Mouse (Mus musculus) splenic B cell, adult 2 months (primary cell): Measurements from ENCODE around the gene Cox20.
"Not testable (repeated sequence)": the region's sequence is repeated elsewhere in the genome, so short reads cannot be mapped to it uniquely, and the experiment has no call there.

ENCODE experiments used
- DNase-seq: peaks from one replicate; pipeline ENCODE4 v3.0.0-alpha.2; 2011; ENCODE audit warnings: low read depth, low spot score
- H3K27me3 ChIP-seq: 2 replicates; pipeline ENCODE4 v1.6.1; 2012; ENCODE audit warnings: mild to moderate bottlenecking, low read length, moderate library complexity, mixed read lengths; ENCODE audit not compliant: control insufficient read depth, poor library complexity, insufficient read depth, severe bottlenecking
- H3K36me3 ChIP-seq: 2 replicates; pipeline ENCODE4 v1.6.1; 2012; ENCODE audit warnings: mild to moderate bottlenecking, low read length, moderate library complexity, mixed read lengths; ENCODE audit not compliant: control insufficient read depth, poor library complexity, insufficient read depth, severe bottlenecking

The Cox20 gene

DNA sequence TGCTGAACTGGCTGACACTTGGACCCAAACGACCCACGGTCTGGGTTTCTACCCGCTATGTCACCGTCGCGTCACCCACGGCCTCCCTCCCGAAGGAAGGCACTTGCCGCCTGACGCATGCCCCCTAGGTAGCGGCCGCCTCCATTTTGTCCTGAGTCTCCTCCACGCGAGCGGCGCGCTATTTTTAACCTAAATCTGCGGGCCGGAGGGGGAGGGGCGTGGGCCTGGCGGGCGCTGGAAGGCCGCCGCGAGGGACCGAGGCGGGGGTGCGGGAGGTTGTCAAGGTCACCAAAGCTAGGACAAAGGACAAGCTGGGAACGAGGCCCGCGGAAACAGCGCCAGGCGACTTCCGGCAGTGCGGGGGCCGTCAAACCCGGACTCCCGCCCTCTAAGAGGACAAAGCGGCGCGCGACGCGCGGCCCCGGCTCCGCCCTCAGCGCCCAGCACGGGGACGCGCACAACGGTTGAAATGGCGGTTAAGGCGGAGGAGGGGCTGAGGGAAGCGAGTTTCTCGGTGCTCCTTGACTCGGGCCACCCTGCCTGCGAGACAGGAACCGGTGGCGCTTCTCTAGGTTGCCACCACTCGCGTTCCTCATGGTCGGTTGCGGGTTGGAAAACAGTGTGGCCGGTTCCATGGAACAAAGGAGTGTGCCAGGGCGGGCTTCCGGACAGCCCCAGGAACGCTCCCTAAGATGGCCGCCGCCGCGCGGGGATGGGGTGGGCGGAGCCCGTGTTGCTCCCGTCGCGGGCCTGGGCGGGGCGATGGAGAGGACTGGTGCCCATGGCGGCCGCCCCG lies at the start of gene Cox20:
Cox20 (plus strand) TSS at position 742 of the 796 bp plus-strand sequence.
- peak; percentile 96 for DNase-seq

DNA sequence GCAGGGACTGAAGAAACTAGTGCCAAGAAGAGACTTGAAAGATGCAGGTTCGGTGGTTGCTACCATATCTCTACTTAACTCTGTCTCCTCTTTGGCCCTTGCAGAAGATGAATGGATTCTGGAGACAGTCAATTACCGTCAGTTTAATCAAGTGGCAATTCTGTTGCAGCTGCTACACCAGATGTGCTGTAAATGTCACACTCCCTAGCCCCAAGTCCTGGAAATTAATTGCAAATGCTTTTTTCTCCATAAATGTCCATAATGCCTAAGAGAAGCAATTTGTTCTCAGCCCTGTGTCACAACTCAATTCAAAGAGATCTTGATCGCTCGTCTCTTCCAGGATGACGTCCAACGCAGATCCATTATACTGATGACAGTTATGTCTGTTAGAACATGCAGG lies 48.3 kb upstream of the Cox20 start:
- H3K27me3 ChIP-seq = no peaks in the 10 kb centered on the region
- H3K36me3 ChIP-seq = no peaks in the 10 kb centered on the region
- no peak for DNase-seq

More for the DNA sequence above, at the start of gene Cox20:
- Histone ChIP-seq H3K27me3 (no peaks in the 10 kb centered on the region; the same call in 1 of the 2 replicates), H3K36me3 (peaks cover 10% of the 10 kb centered on the region; the same call in 1 of the 2 replicates)

DNA sequence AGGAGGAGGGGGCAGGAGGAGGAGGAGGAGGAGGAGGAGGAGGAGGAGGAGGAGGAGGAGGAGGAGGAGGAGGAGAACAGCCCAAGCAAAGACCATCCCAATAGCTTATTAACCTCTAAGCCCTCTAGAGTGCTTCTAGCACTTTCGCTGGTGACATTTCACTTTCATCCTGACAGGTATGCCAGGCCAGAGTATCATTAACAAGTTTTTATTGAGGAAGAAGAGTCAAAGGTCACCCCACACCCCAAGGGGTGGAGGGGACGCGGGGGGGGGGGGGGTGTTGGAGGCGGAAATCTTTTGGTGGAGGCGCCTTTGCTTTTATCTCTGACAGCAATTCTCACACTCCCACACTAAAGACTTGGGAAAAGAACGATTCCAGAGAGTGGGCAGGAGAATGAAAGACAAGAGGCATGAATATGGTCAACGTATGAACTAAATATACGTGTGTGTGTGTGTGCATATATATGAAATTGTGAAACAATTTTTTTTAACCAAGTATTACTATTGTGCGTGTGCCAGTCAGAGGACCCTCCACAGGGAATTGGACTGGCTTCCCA lies 43.7 kb upstream of the Cox20 start:
- DNase-seq = no peak
- no peaks in the 10 kb centered on the region for H3K36me3 ChIP-seq

DNA sequence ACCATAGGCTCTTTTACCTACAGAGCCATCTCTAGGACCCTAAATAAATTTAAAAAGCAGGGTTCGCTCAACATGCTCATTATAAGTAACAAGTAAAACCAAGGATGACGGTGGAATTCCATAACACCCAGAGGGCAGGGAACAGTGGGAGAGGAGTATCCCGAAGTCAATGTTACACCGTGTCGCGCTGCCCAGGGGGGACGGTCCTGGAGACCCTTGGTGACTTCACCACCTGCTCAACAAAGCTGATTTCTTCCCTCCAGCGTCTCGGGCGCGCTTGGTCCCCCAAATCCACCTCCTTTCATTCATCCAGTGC lies 43.2 kb upstream of the Cox20 start:
- Histone ChIP-seq H3K36me3 (no peaks in the 10 kb centered on the region), H3K27me3 (no peaks in the 10 kb centered on the region; the same call in none of the 2 replicates)
- DNase-seq = no peak

More for the DNA sequence above, 43.7 kb upstream of the Cox20 start:
- H3K27me3 ChIP-seq = no peaks in the 10 kb centered on the region; the same call in none of the 2 replicates

DNA sequence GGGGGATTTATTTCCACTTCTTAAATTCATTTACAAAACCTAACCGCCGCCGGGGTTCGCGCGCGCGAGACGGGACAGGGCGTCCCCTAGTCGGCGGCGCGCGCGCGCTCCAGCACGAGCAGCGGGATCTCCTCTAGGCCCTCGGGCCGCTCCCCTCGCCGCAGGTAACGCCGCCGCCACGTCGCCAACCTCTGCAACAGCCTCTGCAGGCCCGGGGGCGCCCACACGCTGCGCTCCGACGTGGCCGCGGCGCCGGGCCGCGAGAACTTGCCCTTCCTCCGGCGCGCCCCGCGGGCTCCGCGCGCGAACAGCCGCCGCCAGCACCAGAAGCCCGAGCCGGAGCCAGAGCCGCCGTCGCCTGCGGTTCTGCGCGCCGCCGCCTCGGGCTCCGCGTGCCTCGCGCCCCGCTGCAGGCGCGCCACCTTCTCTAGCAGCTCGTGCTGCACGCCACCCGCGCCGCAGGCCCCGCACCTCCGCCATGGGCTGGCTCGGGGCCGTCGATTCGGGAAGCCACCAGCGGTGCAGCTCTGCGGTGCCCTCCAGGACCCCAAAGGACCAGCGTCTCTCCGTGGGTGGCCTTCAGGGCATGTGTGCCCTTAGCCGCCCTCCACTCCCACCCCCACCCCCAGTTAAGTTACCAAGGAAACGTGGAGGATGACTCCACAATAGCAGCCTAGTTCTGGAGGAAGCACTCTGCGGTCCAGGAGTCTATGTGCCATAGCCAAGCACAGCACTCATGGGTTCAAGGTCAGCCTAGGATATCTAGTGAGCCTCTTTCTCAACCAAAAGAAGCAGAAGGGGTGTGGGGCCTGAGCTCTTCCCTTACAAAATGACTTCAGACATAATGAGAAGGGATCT lies 42.6 kb upstream of the Cox20 start:
- Histone ChIP-seq H3K36me3 (no peaks in the 10 kb centered on the region), H3K27me3 (no peaks in the 10 kb centered on the region; the same call in none of the 2 replicates)
- DNase-seq = no peak

DNA sequence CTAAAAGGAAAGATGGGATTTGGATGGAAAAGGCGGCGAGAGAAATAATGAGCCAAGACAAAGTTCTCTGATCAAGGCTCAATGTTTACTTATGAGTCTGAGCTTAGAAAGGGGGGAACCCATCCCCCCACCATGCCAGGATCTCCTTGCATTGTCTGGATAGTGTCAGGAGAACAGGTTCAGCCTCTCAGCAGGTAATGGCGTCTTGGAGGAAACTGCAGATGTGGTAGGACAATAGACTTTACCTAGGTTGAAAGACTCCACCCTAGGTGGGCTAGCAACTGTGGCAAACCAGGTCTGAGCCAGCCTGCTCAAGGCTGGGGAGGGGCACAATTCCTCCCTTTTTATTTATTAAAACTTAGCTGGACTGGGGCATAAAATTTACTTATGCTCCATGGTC lies 35.6 kb upstream of the Cox20 start:
- not testable (repeated sequence) for H3K36me3 ChIP-seq, DNase-seq, H3K27me3 ChIP-seq

DNA sequence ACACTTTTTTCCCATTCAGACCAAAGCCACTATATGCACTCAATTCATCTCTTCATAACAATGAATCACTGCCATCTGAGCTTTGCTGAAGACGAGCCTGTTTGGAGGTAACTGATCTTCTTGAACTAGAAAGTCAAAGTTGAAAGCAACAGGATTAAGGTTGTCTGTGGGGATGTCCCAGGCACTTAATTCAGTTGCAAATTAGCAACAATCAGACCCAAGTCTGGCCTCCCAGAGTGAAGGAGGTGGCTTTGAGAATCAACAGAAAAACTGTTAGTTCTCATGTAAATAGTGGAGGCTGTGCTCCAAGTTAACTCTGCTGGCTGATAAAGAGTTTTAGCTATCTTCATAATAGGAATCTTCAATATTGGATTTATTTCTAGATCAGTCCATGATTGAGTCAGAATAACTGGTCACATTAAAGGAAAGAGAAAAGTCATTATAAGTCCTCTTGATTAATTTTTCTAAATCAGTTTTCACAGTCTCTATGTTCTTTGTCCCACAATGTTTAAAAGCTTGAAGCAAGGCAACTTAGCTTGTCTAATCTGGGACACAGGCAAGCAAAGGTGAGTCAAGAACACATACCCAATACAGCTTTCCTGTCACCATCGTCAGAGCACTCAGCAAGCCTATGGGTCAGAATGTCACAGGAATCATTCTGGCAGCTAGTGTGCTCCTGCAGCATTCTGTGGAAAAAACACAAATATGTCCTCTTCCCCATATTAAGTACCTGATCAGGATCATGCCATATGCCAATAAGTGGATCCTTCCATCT lies 34.8 kb upstream of the Cox20 start:
- Histone ChIP-seq H3K27me3 (no peaks in the 10 kb centered on the region), H3K36me3 (no peaks in the 10 kb centered on the region)
- no peak for DNase-seq

DNA sequence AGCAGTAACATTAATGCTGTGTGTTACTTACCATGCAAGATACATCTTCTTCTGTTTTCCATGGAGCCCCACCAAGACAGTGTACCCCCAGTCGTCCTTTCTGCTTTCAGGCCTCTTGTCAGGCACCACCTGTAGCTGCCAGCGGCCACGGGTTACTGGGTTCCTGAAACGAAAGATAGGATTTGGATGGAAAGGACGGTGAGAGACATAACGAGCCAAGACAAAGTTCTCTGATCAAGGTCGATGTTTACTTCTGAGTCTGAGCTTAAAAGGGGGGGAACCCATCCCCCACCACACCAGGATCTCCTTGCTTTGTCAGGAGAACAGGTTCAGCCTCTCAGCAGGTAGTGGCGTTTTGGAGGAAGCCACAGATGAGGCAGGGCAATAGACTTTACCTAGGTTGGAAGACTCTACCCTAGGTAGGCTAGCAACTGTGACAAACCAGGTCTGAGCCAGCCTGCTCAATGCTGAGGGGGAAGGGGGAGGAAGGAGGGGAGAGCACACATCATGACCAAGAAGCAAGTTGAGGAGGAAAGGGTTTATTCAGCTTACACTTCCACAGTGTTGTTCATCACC lies 31.2 kb upstream of the Cox20 start:
- H3K27me3 ChIP-seq = no peaks in the 10 kb centered on the region
- no peak for DNase-seq
- H3K36me3 ChIP-seq = no peaks in the 10 kb centered on the region

DNA sequence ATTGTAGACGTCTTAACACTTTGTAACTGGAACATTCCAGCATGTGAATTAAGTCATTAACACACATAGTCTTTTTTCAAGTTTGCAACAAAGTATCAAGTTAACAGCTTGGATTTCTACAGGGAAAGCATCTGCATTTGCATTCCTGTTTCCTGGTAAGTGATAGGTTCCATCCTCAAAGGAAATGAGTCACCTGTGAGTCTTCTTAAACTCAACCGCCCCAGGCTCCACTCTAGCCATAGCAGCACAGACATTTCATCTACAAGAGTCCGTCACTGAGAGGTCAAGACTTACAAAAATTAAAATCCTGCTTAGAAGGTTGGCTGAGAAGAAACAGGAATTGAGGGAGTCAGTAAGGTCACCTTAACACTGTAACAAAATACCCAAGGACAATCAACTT lies 27.2 kb upstream of the Cox20 start:
- Histone ChIP-seq H3K36me3 (no peaks in the 10 kb centered on the region), H3K27me3 (no peaks in the 10 kb centered on the region; the same call in 1 of the 2 replicates)
- no peak for DNase-seq

DNA sequence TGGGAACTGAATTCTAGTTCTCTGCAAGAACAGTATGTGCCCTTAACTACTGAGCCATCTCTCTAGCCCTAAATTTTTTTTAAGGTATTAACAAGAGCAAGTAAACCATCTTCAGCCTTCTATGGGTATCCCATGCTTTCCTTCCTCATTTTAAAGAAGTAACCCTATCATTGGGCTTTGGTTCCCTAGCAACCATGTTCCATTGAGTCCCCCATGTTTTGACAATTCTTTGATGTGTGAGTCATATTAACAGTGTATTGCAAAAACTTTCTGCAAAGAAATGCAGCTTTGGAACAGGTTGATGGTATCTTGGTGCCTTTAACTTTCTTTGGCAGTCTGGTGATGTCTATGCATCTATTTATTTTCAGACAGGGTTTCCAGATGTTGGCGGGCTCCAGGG lies 24.9 kb upstream of the Cox20 start:
- Histone ChIP-seq H3K27me3 (no peaks in the 10 kb centered on the region; the same call in 1 of the 2 replicates), H3K36me3 (no peaks in the 10 kb centered on the region)
- DNase-seq = no peak

DNA sequence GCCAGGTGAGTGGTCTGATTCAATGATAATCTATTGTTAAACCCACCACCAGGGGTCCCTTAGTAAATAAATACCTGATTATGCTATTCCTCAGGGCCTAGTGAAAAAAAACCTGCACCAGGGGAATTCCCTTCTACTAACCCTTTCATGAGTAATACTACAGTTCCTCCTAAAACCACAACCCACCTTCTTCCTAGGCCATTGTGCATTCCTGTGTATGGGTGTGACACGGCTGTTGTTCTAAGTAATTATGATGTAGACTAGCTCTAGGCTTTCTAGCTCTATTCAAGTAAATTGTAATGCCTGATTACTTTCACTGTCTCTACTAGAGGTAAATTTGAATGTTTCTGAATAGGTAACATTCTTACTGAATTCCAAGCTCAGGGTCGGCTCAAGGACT lies 17.7 kb upstream of the Cox20 start:
- not testable (repeated sequence) for DNase-seq, H3K36me3 ChIP-seq, H3K27me3 ChIP-seq

DNA sequence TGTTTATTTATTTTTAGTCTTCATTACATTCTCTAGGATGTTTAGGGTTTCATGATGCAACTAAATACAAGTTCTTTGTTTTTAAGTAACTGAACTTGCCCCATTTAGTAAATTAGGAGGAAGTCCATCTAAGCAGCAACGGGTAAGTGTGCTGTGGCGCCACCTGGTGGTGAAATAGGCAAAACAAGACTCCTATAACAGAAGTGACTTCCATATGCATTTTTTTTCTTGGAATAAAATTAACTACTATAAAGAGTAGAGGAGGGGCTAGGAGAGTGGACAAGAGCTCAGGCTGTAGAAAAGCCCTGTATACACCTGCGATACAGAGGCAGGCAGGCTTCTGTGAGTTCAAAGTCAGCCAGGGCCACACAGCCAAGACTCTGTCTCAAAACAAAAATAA lies 15.5 kb upstream of the Cox20 start:
- no peaks in the 10 kb centered on the region for H3K36me3 ChIP-seq
- H3K27me3 ChIP-seq = no peaks in the 10 kb centered on the region
- DNase-seq = peak; percentile 87

DNA sequence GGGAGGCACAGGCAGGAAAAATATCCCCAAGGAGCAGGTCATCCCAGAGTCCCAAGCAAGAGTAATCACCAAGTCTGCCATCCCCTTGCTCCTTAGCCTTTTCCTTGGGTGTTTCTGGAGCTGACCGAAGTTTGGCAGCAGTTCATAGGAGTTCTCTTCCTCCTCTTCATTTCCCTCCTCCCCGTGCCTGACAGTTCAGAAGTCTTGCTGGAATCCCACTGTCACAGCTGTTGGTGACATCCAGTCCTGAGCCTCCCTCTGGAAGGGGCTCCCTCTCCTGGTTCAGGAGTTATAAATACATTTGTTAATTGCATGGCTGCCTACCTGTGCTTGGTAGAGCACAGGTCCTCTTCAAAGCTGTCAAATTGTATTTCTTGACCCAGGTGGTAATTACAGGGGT lies 9.4 kb upstream of the Cox20 start:
- no peak for DNase-seq
- no peaks in the 10 kb centered on the region for H3K36me3 ChIP-seq
- no peaks in the 10 kb centered on the region for H3K27me3 ChIP-seq

DNA sequence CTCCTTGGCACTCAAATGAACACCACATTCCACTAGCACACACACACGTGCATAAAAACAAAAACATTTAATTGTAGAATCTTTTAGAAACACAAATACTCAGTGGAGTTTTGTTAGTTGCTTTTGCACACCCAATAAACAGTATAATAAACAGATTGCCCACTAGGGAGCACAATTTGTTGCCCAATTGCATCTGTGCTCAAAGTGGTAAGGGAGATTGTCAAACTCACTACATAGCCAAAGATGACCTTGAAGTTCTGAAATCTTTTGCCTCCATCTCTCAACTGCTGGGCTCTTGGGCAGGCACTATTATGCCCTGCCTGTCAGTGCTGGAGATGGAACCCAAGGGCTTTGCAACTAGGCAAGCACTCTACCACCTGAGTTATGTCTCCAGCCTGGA lies 8.8 kb upstream of the Cox20 start:
- Histone ChIP-seq H3K36me3 (no peaks in the 10 kb centered on the region), H3K27me3 (no peaks in the 10 kb centered on the region)
- no peak for DNase-seq
